Mouse (Mus musculus): ENCODE measurements around the gene Lrrc4.

Lrrc4 gene

GRCm38 (mm10) chr6:28831011-28831853 is at the start of gene Lrrc4:
Lrrc4 (minus strand) TSS chr6:28831747.
- POLR2A ChIA-PET, result interaction anchor here in 2 of 4 experiments (0.6 to 3.2 kb wide), 26 partner anchors 8 to 497 kb away, joined by 3 to 18 read pairs (median 4); no protein-coding TSS in a partner anchor
- CTCF ChIA-PET, result interaction anchor here (0.6 to 1.8 kb wide), 5 partner anchors 63 to 744 kb away, joined by 3 to 7 read pairs (median 4); no protein-coding TSS in a partner anchor

DNA sequence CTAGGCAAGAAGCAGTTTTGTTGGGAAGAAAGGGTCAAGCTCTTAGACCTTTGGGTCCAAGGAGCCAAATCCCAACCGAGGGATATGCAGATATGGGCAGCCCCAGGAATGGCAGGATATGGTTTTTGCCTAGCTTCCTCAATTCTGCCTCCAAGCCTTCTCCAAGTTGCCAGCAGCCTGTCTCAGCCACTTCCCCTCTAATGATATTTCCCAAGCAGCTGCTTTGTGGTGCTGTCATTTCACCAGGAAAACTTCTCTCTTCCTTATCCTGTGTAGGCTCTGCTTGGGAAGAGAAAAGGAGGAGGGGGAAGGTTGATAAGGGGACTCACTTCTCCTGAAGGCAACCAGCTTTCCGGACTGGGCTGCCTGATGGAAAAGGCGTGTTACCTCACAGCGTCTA is 49.4 kb upstream of the Lrrc4 start:
- ChIA-PET CTCF (no interaction called here), POLR2A (interaction anchor here in 1 of 4 experiments (1.5 to 1.6 kb wide), 2 partner anchors 10 to 21 kb away, joined by 3 to 4 read pairs; no protein-coding TSS in a partner anchor)

GRCm38 (mm10) chr6:28879315-28879714 is 47.8 kb upstream of the Lrrc4 start:
- CTCF ChIA-PET, result interaction anchor here in 2 of 4 experiments (0.5 to 1.5 kb wide), 2 partner anchors 76 to 88 kb away, joined by 3 read pairs; no protein-coding TSS in a partner anchor
- POLR2A ChIA-PET, result interaction anchor here in 1 of 4 experiments (0.7 to 1.6 kb wide), 4 partner anchors 8 to 103 kb away, joined by 3 to 6 read pairs (median 4); no protein-coding TSS in a partner anchor

- ChIA-PET POLR2A (interaction anchor here in 3 of 4 experiments (0.6 to 2.6 kb wide), 17 partner anchors 7 to 470 kb away, joined by 3 to 11 read pairs (median 3); partner anchors contain the start of genes Calu (in 1 of the 3) and Lrrc4 (in 1 of the 3)), CTCF (interaction anchor here in 3 of 4 experiments (0.7 to 1.5 kb wide), 3 partner anchors 22 to 77 kb away, joined by 3 read pairs; no protein-coding TSS in a partner anchor)
These were observed 46.6 kb upstream of the Lrrc4 start for GRCm38 (mm10) chr6:28877945-28878666.

- POLR2A ChIA-PET, result interaction anchor here in 2 of 4 experiments (0.6 to 2.6 kb wide), 4 partner anchors 12 to 28 kb away, joined by 3 to 11 read pairs (median 4); no protein-coding TSS in a partner anchor
These were observed 44.9 kb upstream of the Lrrc4 start for GRCm38 (mm10) chr6:28876492-28876891.

GRCm38 (mm10) chr6:28875333-28875732 is 43.8 kb upstream of the Lrrc4 start:
- ChIA-PET POLR2A (interaction anchor here in 2 of 4 experiments (0.8 to 1.6 kb wide), 4 partner anchors 9 to 15 kb away, joined by 3 to 4 read pairs (median 4); no protein-coding TSS in a partner anchor), CTCF (no interaction called here)

More at GRCm38 (mm10) chr6:28876492-28876891, 44.9 kb upstream of the Lrrc4 start:
- CTCF ChIA-PET, result no interaction called here

DNA sequence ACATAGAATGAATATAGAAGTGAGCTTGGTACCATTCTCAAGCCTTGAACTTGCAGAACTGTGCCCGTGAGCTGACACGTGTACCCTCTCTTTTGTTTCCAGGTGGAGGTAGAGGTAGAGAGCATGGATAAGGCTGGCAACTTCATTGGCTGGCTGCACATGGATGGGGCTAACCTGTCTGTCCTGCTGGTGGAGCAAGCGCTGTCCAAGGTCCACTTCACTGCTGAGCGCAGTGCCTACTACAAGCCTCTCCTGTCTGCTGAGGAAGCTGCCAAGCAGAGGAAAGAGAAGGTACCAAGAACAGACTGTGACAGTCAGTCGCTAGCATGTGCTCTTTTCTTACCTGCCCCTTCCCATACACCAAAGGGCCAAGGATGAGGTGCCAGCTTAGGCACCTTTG is 43.2 kb upstream of the Lrrc4 start:
- CTCF ChIA-PET, result no interaction called here

GRCm38 (mm10) chr6:28874053-28874452 is 42.5 kb upstream of the Lrrc4 start:
- ChIA-PET POLR2A (interaction anchor here in 1 of 4 experiments (1.6 kb wide), 1 partner anchor 12 kb away, joined by 4 read pairs; no protein-coding TSS in a partner anchor), CTCF (interaction anchor here in 1 of 4 experiments (0.5 kb wide), 1 partner anchor 23 kb away, joined by 3 read pairs; no protein-coding TSS in a partner anchor)

More for the DNA sequence above, 43.2 kb upstream of the Lrrc4 start:
- POLR2A ChIA-PET, result interaction anchor here in 2 of 4 experiments (0.8 to 1.6 kb wide), 3 partner anchors 9 to 11 kb away, joined by 3 to 4 read pairs (median 4); no protein-coding TSS in a partner anchor

DNA sequence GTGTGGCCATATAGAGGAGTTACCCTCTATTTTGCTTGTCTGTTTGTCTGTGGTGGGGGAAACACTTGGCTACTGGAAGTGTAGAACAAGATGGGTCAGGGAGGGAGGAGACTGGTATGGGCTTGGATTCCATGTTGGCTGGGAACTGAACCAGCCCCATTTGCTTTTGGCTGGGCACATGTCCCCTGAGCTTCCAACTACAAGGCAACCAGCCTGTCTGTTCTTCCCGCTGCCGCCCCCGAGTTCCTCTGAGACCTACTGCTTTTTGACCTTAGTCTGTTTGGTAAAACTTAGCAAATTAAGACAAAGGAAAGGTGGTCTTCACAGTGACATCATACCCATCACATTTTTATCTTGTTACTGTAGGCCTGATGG is 40.9 kb upstream of the Lrrc4 start:
- ChIA-PET POLR2A (interaction anchor here in 2 of 4 experiments (1.1 to 1.3 kb wide), 3 partner anchors 12 to 25 kb away, joined by 3 to 5 read pairs (median 4); no protein-coding TSS in a partner anchor), CTCF (no interaction called here)

DNA sequence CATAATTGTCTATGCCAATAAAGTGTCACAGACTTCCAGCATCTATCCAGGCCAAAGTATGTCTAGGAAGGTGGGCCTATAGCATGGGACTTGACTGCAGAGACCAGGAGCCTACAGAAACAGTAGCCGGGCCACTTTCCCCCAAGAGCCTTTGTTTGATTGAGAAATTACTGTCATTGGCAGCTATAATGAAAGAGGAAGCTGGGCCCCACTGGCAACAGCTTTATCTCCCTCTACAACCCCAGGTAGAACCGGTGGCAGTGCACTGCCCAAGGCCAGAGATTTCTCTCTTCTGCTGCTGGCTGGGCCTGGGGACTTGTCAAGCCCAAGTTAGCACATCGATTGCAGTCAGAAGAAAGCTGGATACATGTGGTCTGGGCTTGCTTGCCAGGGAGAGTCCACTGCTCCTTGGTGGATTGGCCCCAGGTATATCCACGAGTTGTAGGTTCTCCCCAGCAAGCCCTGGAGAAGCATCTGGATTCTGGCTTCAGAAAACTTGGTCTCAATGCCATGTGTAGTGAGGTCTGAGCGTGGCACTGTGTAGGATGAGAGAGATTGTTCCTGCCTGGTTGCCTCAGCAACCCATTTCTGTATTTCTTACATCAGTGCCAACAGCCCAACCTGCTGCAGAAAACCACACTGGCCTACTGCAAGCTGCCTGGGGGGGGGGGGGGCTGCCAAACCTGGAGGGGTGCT is 40.3 kb upstream of the Lrrc4 start:
- ChIA-PET POLR2A (interaction anchor here in 1 of 4 experiments (1.1 kb wide), 1 partner anchor 8 kb away, joined by 4 read pairs; no protein-coding TSS in a partner anchor), CTCF (interaction anchor here in 1 of 4 experiments (0.5 kb wide), 1 partner anchor 49 kb away, joined by 20 read pairs; no protein-coding TSS in a partner anchor)

- POLR2A ChIA-PET, result interaction anchor here in 1 of 4 experiments (0.7 to 2.3 kb wide), 3 partner anchors 10 to 349 kb away, joined by 3 to 9 read pairs (median 3); partner anchors contain the start of genes Impdh1 and Lrrc4
These were observed 36.1 kb upstream of the Lrrc4 start for GRCm38 (mm10) chr6:28867516-28868251.

GRCm38 (mm10) chr6:28866206-28866605 is 34.7 kb upstream of the Lrrc4 start:
- ChIA-PET CTCF (interaction anchor here in 1 of 4 experiments (1.1 kb wide), 1 partner anchor 106 kb away, joined by 3 read pairs; no protein-coding TSS in a partner anchor), POLR2A (interaction anchor here in 1 of 4 experiments (1.2 to 2.3 kb wide), 4 partner anchors 8 to 17 kb away, joined by 3 to 9 read pairs (median 4); no protein-coding TSS in a partner anchor)

More at GRCm38 (mm10) chr6:28867516-28868251, 36.1 kb upstream of the Lrrc4 start:
- CTCF ChIA-PET, result interaction anchor here in 1 of 4 experiments (0.6 kb wide), 2 partner anchors 153 to 157 kb away, joined by 3 to 17 read pairs; no protein-coding TSS in a partner anchor

DNA sequence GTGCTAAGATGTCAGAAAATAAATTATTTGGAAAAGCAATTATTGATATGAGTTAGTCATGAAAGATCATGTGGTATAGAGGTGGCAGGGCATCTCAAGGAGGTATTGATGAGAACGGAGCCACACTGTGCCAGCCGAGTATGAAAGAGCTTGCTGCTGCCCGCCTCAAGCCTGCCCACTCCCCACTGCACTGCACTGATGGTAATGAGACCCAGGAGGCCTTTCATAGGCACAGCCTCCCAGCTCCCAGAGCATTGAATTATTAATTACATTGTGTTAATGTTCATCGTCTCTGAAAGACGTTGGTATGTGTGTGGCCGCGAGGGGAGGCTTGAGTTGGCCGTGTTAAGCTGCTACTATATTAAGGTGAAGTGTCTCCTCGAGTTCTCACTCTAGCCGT is 33.6 kb upstream of the Lrrc4 start:
- POLR2A ChIA-PET, result interaction anchor here in 2 of 4 experiments (1.1 to 1.8 kb wide), 5 partner anchors 9 to 385 kb away, joined by 3 to 11 read pairs (median 4); no protein-coding TSS in a partner anchor
- CTCF ChIA-PET, result no interaction called here

DNA sequence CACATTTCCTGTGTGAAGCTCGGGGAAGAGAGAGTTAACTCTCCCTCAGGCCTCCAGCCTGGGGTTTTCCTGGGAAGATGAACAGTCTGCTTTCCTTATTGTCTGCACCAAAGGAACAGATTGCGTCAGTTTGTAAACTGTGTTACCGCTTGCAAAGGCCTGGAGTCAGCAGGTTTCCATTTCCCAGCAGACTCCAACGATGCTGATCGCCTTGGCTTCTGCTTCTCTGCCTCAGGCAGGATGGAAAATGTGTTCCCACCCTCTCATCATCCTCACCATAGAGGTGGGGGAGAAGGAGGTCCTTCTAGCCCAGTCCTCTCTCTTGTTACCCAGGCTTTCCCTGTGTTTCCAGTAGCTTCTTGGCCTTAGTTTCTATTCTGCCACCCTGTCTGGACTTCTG is 33.1 kb upstream of the Lrrc4 start:
- ChIA-PET CTCF (no interaction called here), POLR2A (interaction anchor here in 2 of 4 experiments (0.5 to 1.8 kb wide), 5 partner anchors 8 to 385 kb away, joined by 3 to 11 read pairs (median 4); no protein-coding TSS in a partner anchor)

GRCm38 (mm10) chr6:28862304-28862703 is 30.8 kb upstream of the Lrrc4 start:
- ChIA-PET POLR2A (interaction anchor here in 1 of 4 experiments (0.8 to 1.5 kb wide), 2 partner anchors 10 to 31 kb away, joined by 4 read pairs; partner anchors contain the start of gene Lrrc4), CTCF (interaction anchor here in 1 of 4 experiments (0.8 kb wide), 1 partner anchor 93 kb away, joined by 4 read pairs; no protein-coding TSS in a partner anchor)

- CTCF ChIA-PET, result no interaction called here
- POLR2A ChIA-PET, result interaction anchor here in 2 of 4 experiments (0.6 to 1.9 kb wide), 11 partner anchors 9 to 381 kb away, joined by 3 to 14 read pairs (median 5); no protein-coding TSS in a partner anchor
These were observed 29.4 kb upstream of the Lrrc4 start for GRCm38 (mm10) chr6:28860922-28861321.

Data from embryonic stem cell, embryonic (primary cell).